Mouse (Mus musculus) right cerebral cortex, postnatal 25 days (tissue): ENCODE results near the gene 4931428L18Rik.

Source experiments
- DNase-seq: peaks from one replicate; pipeline ENCODE4 v3.0.0; 2022

4931428L18Rik gene

GRCm38 (mm10) chr1:31150546-31150945 is 71.9 kb downstream of the 4931428L18Rik start:
- DNase-seq, result no peak

- no peak for DNase-seq
Measured at GRCm38 (mm10) chr1:31149671-31150070, 72.8 kb downstream of the 4931428L18Rik start.

- no peak for DNase-seq
Measured at GRCm38 (mm10) chr1:31143571-31143970, 78.9 kb downstream of the 4931428L18Rik start.

GRCm38 (mm10) chr1:31142288-31143094 is 80.0 kb downstream of the 4931428L18Rik start:
- DNase-seq, result no peak

- DNase-seq, result no peak
Measured at GRCm38 (mm10) chr1:31138387-31138786, 84.1 kb downstream of the 4931428L18Rik start.

- no peak for DNase-seq
Measured at GRCm38 (mm10) chr1:31113466-31113865, 109.0 kb downstream of the 4931428L18Rik start.

- no peak for DNase-seq
Measured at GRCm38 (mm10) chr1:31107961-31108360, 114.5 kb downstream of the 4931428L18Rik start.

- no peak for DNase-seq
Measured at GRCm38 (mm10) chr1:31102863-31103657, 119.4 kb downstream of the 4931428L18Rik start.

- no peak for DNase-seq
Measured at GRCm38 (mm10) chr1:31102280-31102679, 120.2 kb downstream of the 4931428L18Rik start.

- DNase-seq, result no peak
Measured at GRCm38 (mm10) chr1:31097208-31097607, 125.3 kb downstream of the 4931428L18Rik start.

- DNase-seq, result no peak
Measured at GRCm38 (mm10) chr1:31096466-31096793, 126.1 kb downstream of the 4931428L18Rik start.

GRCm38 (mm10) chr1:31095706-31096465 is 126.6 kb downstream of the 4931428L18Rik start:
- DNase-seq, result peak; percentile 14

- no peak for DNase-seq
Measured at GRCm38 (mm10) chr1:31094792-31095191, 127.7 kb downstream of the 4931428L18Rik start.

- no peak for DNase-seq
Measured at GRCm38 (mm10) chr1:31093939-31094338, 128.5 kb downstream of the 4931428L18Rik start.

- DNase-seq, result no peak
Measured at GRCm38 (mm10) chr1:31088686-31089085, 133.8 kb downstream of the 4931428L18Rik start.

- DNase-seq, result no peak
Measured at GRCm38 (mm10) chr1:31072523-31073370, 149.7 kb downstream of the 4931428L18Rik start.

GRCm38 (mm10) chr1:31071209-31071608 is 151.3 kb downstream of the 4931428L18Rik start:
- no peak for DNase-seq

GRCm38 (mm10) chr1:31064817-31065740 is 157.4 kb downstream of the 4931428L18Rik start:
- DNase-seq, result peak; percentile 16

GRCm38 (mm10) chr1:31059806-31060205 is 162.7 kb downstream of the 4931428L18Rik start:
- DNase-seq, result no peak

- DNase-seq, result no peak
Measured at GRCm38 (mm10) chr1:31058861-31059351, 163.6 kb downstream of the 4931428L18Rik start.

- no peak for DNase-seq
Measured at GRCm38 (mm10) chr1:31058196-31058595, 164.3 kb downstream of the 4931428L18Rik start.
